Mouse (Mus musculus) E14TG2a.4 (cell line): ENCODE results near the gene Cacng1.

Experiments
- CTCF ChIP-seq: conservative IDR thresholded peaks from 2 replicates; pipeline ENCODE4 v1.5.1; 2014; ENCODE audit warnings: low read length
- NANOG ChIP-seq: IDR thresholded peaks from 2 replicates; pipeline ENCODE4 v1.6.1; 2014; ENCODE audit warnings: borderline replicate concordance, low read length, mixed read lengths
- POU5F1 ChIP-seq: IDR thresholded peaks from 2 replicates; pipeline ENCODE4 v1.6.1; 2014; ENCODE audit warnings: low read length, borderline replicate concordance

- TF ChIP-seq CTCF: no peak
- TF ChIP-seq POU5F1: no peak
- no peak for TF ChIP-seq NANOG
These were observed 14.6 kb upstream of the Cacng1 start for GRCm38 (mm10) chr11:107730940-107731339.
